Mouse (Mus musculus): Measurements from ENCODE around the gene Dgkb. TPM values are rescaled to one million over a fixed set of nuclear protein-coding genes. Genes with fewer than 3 reads are reported as not detected.

Dgkb gene
- polyA plus RNA-seq (2012; rRNA removed), result 0.13 and 0.23 TPM in 2 replicates

- DNase-seq (ENCODE audit: low read depth in 1 of 2, low spot score in 2 of 2), result no peak
- 59% methylated on average over 3 of the region's 3 CpGs for WGBS
- no peak for TF ChIP-seq CTCF (IDR thresholded peaks at IDR 0.05; ENCODE audit: extremely low read depth, insufficient read depth, insufficient read length, insufficient replicate concordance)
- no peak for TF ChIP-seq POLR2A (IDR thresholded peaks at IDR 0.05; ENCODE audit: low read depth, low read length)
These were observed at the start of gene Dgkb for GRCm38 (mm10) chr12:37817426-37817825. Dgkb (plus strand) TSS chr12:37817726.

GRCm38 (mm10) chr12:37769844-37770243 lies 47.7 kb upstream of the Dgkb start:
- H3K4me3 ChIP-seq (ENCODE audit: extremely low read depth, insufficient read depth, insufficient read length), result no peak overlapping the region
- DNase-seq (ENCODE audit: low read depth in 1 of 2, low spot score in 2 of 2), result no peak
- TF ChIP-seq POLR2A (IDR thresholded peaks at IDR 0.05; ENCODE audit: low read depth, low read length) (no peak), CTCF (IDR thresholded peaks at IDR 0.05; ENCODE audit: extremely low read depth, insufficient read depth, insufficient read length, insufficient replicate concordance) (no peak)
- H3K36me3 ChIP-seq (ENCODE audit: control insufficient read depth, insufficient read depth, low read length), result no peaks in the 10 kb centered on the region
- no peaks in the 10 kb centered on the region for H3K27me3 ChIP-seq (ENCODE audit: control insufficient read depth, insufficient read depth, low read length)
- no peaks in the 10 kb centered on the region for H3K4me1 ChIP-seq (ENCODE audit: control insufficient read depth, insufficient read depth, insufficient read length)
- WGBS, result 58% methylated on average over 1 of the region's 1 CpGs
- H3K27ac ChIP-seq (ENCODE audit: insufficient read depth, low read length), result no peak overlapping the region

More at GRCm38 (mm10) chr12:37817426-37817825, at the start of gene Dgkb:
- no peak within 1 kb of the TSS for H3K4me3 ChIP-seq (ENCODE audit: extremely low read depth, insufficient read depth, insufficient read length)
- no peaks in the 10 kb centered on the region for H3K36me3 ChIP-seq (ENCODE audit: control insufficient read depth, insufficient read depth, low read length)
- no peaks in the 10 kb centered on the region for H3K4me1 ChIP-seq (ENCODE audit: control insufficient read depth, insufficient read depth, insufficient read length)
- H3K27ac ChIP-seq (ENCODE audit: insufficient read depth, low read length), result no peak within 1 kb of the TSS
- H3K27me3 ChIP-seq (ENCODE audit: control insufficient read depth, insufficient read depth, low read length), result no peaks in the 10 kb centered on the region

- Histone ChIP-seq H3K27ac (ENCODE audit: insufficient read depth, low read length) (no peak overlapping the region), H3K27me3 (ENCODE audit: control insufficient read depth, insufficient read depth, low read length) (no peaks in the 10 kb centered on the region), H3K4me1 (ENCODE audit: control insufficient read depth, insufficient read depth, insufficient read length) (no peaks in the 10 kb centered on the region), H3K36me3 (ENCODE audit: control insufficient read depth, insufficient read depth, low read length) (no peaks in the 10 kb centered on the region), H3K4me3 (ENCODE audit: extremely low read depth, insufficient read depth, insufficient read length) (no peak overlapping the region)
- DNase-seq (ENCODE audit: low read depth in 1 of 2, low spot score in 2 of 2), result no peak
- no peak for TF ChIP-seq CTCF (IDR thresholded peaks at IDR 0.05; ENCODE audit: extremely low read depth, insufficient read depth, insufficient read length, insufficient replicate concordance)
- TF ChIP-seq POLR2A (IDR thresholded peaks at IDR 0.05; ENCODE audit: low read depth, low read length), result no peak
- WGBS, result 24% methylated on average over 8 of the region's 8 CpGs
These were observed 43.7 kb upstream of the Dgkb start for GRCm38 (mm10) chr12:37773681-37774357.

- 28% methylated on average over 2 of the region's 2 CpGs for WGBS
- Histone ChIP-seq H3K27me3 (ENCODE audit: control insufficient read depth, insufficient read depth, low read length) (no peaks in the 10 kb centered on the region), H3K27ac (ENCODE audit: insufficient read depth, low read length) (no peak overlapping the region), H3K4me1 (ENCODE audit: control insufficient read depth, insufficient read depth, insufficient read length) (no peaks in the 10 kb centered on the region), H3K36me3 (ENCODE audit: control insufficient read depth, insufficient read depth, low read length) (no peaks in the 10 kb centered on the region), H3K4me3 (ENCODE audit: extremely low read depth, insufficient read depth, insufficient read length) (no peak overlapping the region)
- TF ChIP-seq CTCF (IDR thresholded peaks at IDR 0.05; ENCODE audit: extremely low read depth, insufficient read depth, insufficient read length, insufficient replicate concordance) (no peak), POLR2A (IDR thresholded peaks at IDR 0.05; ENCODE audit: low read depth, low read length) (no peak)
- DNase-seq (ENCODE audit: low read depth in 1 of 2, low spot score in 2 of 2), result no peak
These were observed 42.9 kb upstream of the Dgkb start for GRCm38 (mm10) chr12:37774591-37774990.

- Histone ChIP-seq H3K4me3 (ENCODE audit: extremely low read depth, insufficient read depth, insufficient read length) (no peak overlapping the region), H3K27ac (ENCODE audit: insufficient read depth, low read length) (no peak overlapping the region), H3K27me3 (ENCODE audit: control insufficient read depth, insufficient read depth, low read length) (no peaks in the 10 kb centered on the region), H3K4me1 (ENCODE audit: control insufficient read depth, insufficient read depth, insufficient read length) (no peaks in the 10 kb centered on the region), H3K36me3 (ENCODE audit: control insufficient read depth, insufficient read depth, low read length) (no peaks in the 10 kb centered on the region)
- TF ChIP-seq POLR2A (IDR thresholded peaks at IDR 0.05; ENCODE audit: low read depth, low read length) (no peak), CTCF (IDR thresholded peaks at IDR 0.05; ENCODE audit: extremely low read depth, insufficient read depth, insufficient read length, insufficient replicate concordance) (no peak)
- WGBS, result 92% methylated on average over 4 of the region's 4 CpGs
- DNase-seq (ENCODE audit: low read depth in 1 of 2, low spot score in 2 of 2), result no peak
These were observed 21.1 kb upstream of the Dgkb start for GRCm38 (mm10) chr12:37796265-37796928.

GRCm38 (mm10) chr12:37814122-37814521 lies 3.4 kb upstream of the Dgkb start:
- H3K4me3 ChIP-seq (ENCODE audit: extremely low read depth, insufficient read depth, insufficient read length), result no peak overlapping the region
- WGBS, result 85% methylated on average over 3 of the region's 3 CpGs
- H3K27me3 ChIP-seq (ENCODE audit: control insufficient read depth, insufficient read depth, low read length), result no peaks in the 10 kb centered on the region
- no peak for DNase-seq (ENCODE audit: low read depth in 1 of 2, low spot score in 2 of 2)
- H3K36me3 ChIP-seq (ENCODE audit: control insufficient read depth, insufficient read depth, low read length), result no peaks in the 10 kb centered on the region
- no peak overlapping the region for H3K27ac ChIP-seq (ENCODE audit: insufficient read depth, low read length)
- TF ChIP-seq CTCF (IDR thresholded peaks at IDR 0.05; ENCODE audit: extremely low read depth, insufficient read depth, insufficient read length, insufficient replicate concordance) (no peak), POLR2A (IDR thresholded peaks at IDR 0.05; ENCODE audit: low read depth, low read length) (no peak)
- no peaks in the 10 kb centered on the region for H3K4me1 ChIP-seq (ENCODE audit: control insufficient read depth, insufficient read depth, insufficient read length)

Measured in spleen, adult 2 months (tissue).